Mouse (Mus musculus) heart, embryonic 14.5 days (tissue): ENCODE results near the gene Col8a1. TPM values are rescaled to one million over a fixed set of nuclear protein-coding genes. Genes with fewer than 3 reads are reported as not detected.

Experiments used
- ATAC-seq: fragments of 200-750 bp; cut with Nextera tagmentation; 2 replicates; pipeline ENCODE4 v1.8.0; 2017; ENCODE audit warnings: low read depth, moderate TSS enrichment; ENCODE audit not compliant: insufficient number of reproducible peaks, insufficient read depth, low FRiP score
- H3K27ac ChIP-seq, 2 experiments: fragments of 200-500 bp in 1 of 2; fragments of 300-500 bp in 1 of 2; sonication (generic) in 1 of 2; replicated peaks in 1 of 2; 2 replicates each; pipeline ENCODE4 v1.5.1; 2012 to 2014; ENCODE audit warnings: low read depth in 2 of 2, low read length in 2 of 2, control low read depth in 1 of 2, mild to moderate bottlenecking in 1 of 2, mixed read lengths in 1 of 2; ENCODE audit not compliant: control insufficient read depth in 1 of 2, insufficient read depth in 1 of 2
- H3K27me3 ChIP-seq: fragments of 300-500 bp; sonication (generic); 2 replicates; pipeline ENCODE4 v1.6.1; 2014; ENCODE audit warnings: mild to moderate bottlenecking, low read length, control low read depth; ENCODE audit not compliant: control insufficient read depth, insufficient read depth
- H3K36me3 ChIP-seq: fragments of 300-500 bp; sonication (generic); 2 replicates; pipeline ENCODE4 v1.6.1; 2014; ENCODE audit warnings: mild to moderate bottlenecking, control low read depth, low read length, mixed read lengths; ENCODE audit not compliant: control insufficient read depth, insufficient read depth
- H3K4me1 ChIP-seq, 2 experiments: fragments of 200-500 bp in 1 of 2; fragments of 300-500 bp in 1 of 2; sonication (generic) in 1 of 2; 2 replicates each; pipeline ENCODE4 v1.6.1; 2012 to 2014; ENCODE audit warnings: low read length in 2 of 2, control low read depth in 1 of 2, mixed read lengths in 1 of 2; ENCODE audit not compliant: control insufficient read depth in 2 of 2, insufficient read depth in 2 of 2
- H3K4me2 ChIP-seq: fragments of 300-500 bp; sonication (generic); 2 replicates; pipeline ENCODE4 v1.6.1; 2014; ENCODE audit warnings: mild to moderate bottlenecking, low read length
- H3K4me3 ChIP-seq, 2 experiments: fragments of 200-500 bp in 1 of 2; fragments of 300-500 bp in 1 of 2; sonication (generic) in 1 of 2; 2 replicates each; pipeline ENCODE4 v1.5.1; 2012 to 2014; ENCODE audit warnings: low read length in 2 of 2, mild to moderate bottlenecking in 2 of 2, control low read depth in 1 of 2, low read depth in 1 of 2, moderate library complexity in 1 of 2; ENCODE audit not compliant: control insufficient read depth in 1 of 2, insufficient read depth in 1 of 2
- H3K9ac ChIP-seq: fragments of 300-500 bp; sonication (generic); 2 replicates; pipeline ENCODE4 v1.6.1; 2014; ENCODE audit warnings: mild to moderate bottlenecking, low read length
- H3K9me3 ChIP-seq: fragments of 300-500 bp; sonication (generic); 2 replicates; pipeline ENCODE4 v1.6.1; 2016; ENCODE audit warnings: low read length, control low read depth; ENCODE audit not compliant: control insufficient read depth
- WGBS: fragments of 180-500 bp; shearing (Covaris S2); extraction: QIAGEN DNeasy Blood & Tissue Kit; methylation state at CpG from one replicate; pipeline ENCODE4 v1.1.7; 2014; 5-methylcytosine and 5-hydroxymethylcytosine counted together
- polyA plus RNA-seq: library from polyadenylated mRNA; unstranded; fragments of >200 nt; fragmentation: Nextera tagmentation; extraction: Ambion mirVana; gene quantifications from 2 replicates; pipeline ENCODE4 v1.2.1, GENCODE M21; 2014

Gene Col8a1
- polyA plus RNA-seq, 1 experiment from 2014 or later: 2.3 TPM

- Histone ChIP-seq H3K36me3 (no peaks in the 10 kb centered on the region), H3K9me3 (no peaks in the 10 kb centered on the region), H3K4me3 (no peak overlapping the region), H3K4me2 (no peak overlapping the region), H3K4me1 (peaks cover 0 to 2% of the 10 kb centered on the region in 2 experiments; a peak in 1 of 4 replicates), H3K27me3 (no peaks in the 10 kb centered on the region), H3K9ac (no peak overlapping the region), H3K27ac (no peak overlapping the region)
- WGBS: 63% methylated on average over 2 of the region's 2 CpGs
- no peak for ATAC-seq
Observed at GRCm38 (mm10) chr16:57672251-57672650, 82.3 kb downstream of the Col8a1 start.

- no peak overlapping the region for H3K9ac ChIP-seq
- 59% methylated on average over 2 of the region's 2 CpGs for WGBS
Observed at GRCm38 (mm10) chr16:57671637-57672036, 82.9 kb downstream of the Col8a1 start.

GRCm38 (mm10) chr16:57669348-57669747 lies 85.2 kb downstream of the Col8a1 start:
- no peaks in the 10 kb centered on the region for H3K36me3 ChIP-seq
- no peak for ATAC-seq
- H3K27ac ChIP-seq: no peak overlapping the region
- no peaks in the 10 kb centered on the region for H3K9me3 ChIP-seq
- no peak overlapping the region for H3K9ac ChIP-seq
- H3K4me3 ChIP-seq: no peak overlapping the region
- peaks cover 0 to 9% of the 10 kb centered on the region in 2 experiments; a peak in 2 of 4 replicates for H3K4me1 ChIP-seq
- no peak overlapping the region for H3K4me2 ChIP-seq
- WGBS: 16% methylated on average over 3 of the region's 3 CpGs
- no peaks in the 10 kb centered on the region for H3K27me3 ChIP-seq

More at GRCm38 (mm10) chr16:57671637-57672036, 82.9 kb downstream of the Col8a1 start:
- ATAC-seq: no peak
- peaks cover 0 to 2% of the 10 kb centered on the region in 2 experiments; a peak in 1 of 4 replicates for H3K4me1 ChIP-seq
- H3K36me3 ChIP-seq: no peaks in the 10 kb centered on the region
- no peaks in the 10 kb centered on the region for H3K9me3 ChIP-seq
- no peak overlapping the region for H3K4me3 ChIP-seq
- no peaks in the 10 kb centered on the region for H3K27me3 ChIP-seq
- no peak overlapping the region for H3K27ac ChIP-seq
- H3K4me2 ChIP-seq: no peak overlapping the region

GRCm38 (mm10) chr16:57662661-57663060 lies 91.9 kb downstream of the Col8a1 start:
- Histone ChIP-seq H3K27me3 (no peaks in the 10 kb centered on the region), H3K9me3 (no peaks in the 10 kb centered on the region), H3K4me3 (no peak overlapping the region), H3K27ac (no peak overlapping the region), H3K4me1 (peaks cover 0 to 7% of the 10 kb centered on the region in 2 experiments; a peak in 2 of 4 replicates), H3K4me2 (no peak overlapping the region), H3K9ac (no peak overlapping the region), H3K36me3 (no peaks in the 10 kb centered on the region)
- ATAC-seq: no peak
- WGBS: 40% methylated on average over 3 of the region's 3 CpGs

- Histone ChIP-seq H3K9me3 (no peaks in the 10 kb centered on the region), H3K36me3 (no peaks in the 10 kb centered on the region), H3K4me3 (no peak overlapping the region), H3K27me3 (no peaks in the 10 kb centered on the region), H3K27ac (no peak overlapping the region), H3K4me2 (no peak overlapping the region), H3K4me1 (0 out of 4 replicates have a peak, but pooled peaks cover 0 to 4% of the 10 kb centered on the region in 2 experiments), H3K9ac (no peak overlapping the region)
- 47% methylated on average over 2 of the region's 2 CpGs for WGBS
- no peak for ATAC-seq
Observed at GRCm38 (mm10) chr16:57649888-57650287, 104.6 kb downstream of the Col8a1 start.

- ATAC-seq: no peak
- H3K27ac ChIP-seq: no peak overlapping the region
- no peak overlapping the region for H3K4me2 ChIP-seq
- H3K9ac ChIP-seq: no peak overlapping the region
- H3K36me3 ChIP-seq: no peaks in the 10 kb centered on the region
- no peak overlapping the region for H3K4me3 ChIP-seq
- H3K9me3 ChIP-seq: no peaks in the 10 kb centered on the region
- H3K27me3 ChIP-seq: no peaks in the 10 kb centered on the region
- no peaks in the 10 kb centered on the region for H3K4me1 ChIP-seq
- WGBS: 67% methylated on average over 10 of the region's 10 CpGs
Observed at GRCm38 (mm10) chr16:57641346-57641885, 113.1 kb downstream of the Col8a1 start.

- 73% methylated on average over 5 of the region's 5 CpGs for WGBS
- H3K36me3 ChIP-seq: no peaks in the 10 kb centered on the region
- no peak overlapping the region for H3K9ac ChIP-seq
- H3K27ac ChIP-seq: no peak overlapping the region
- H3K4me3 ChIP-seq: no peak overlapping the region
- no peaks in the 10 kb centered on the region for H3K9me3 ChIP-seq
- peaks cover 0 to 6% of the 10 kb centered on the region in 2 experiments; a peak in 3 of 4 replicates for H3K4me1 ChIP-seq
- no peaks in the 10 kb centered on the region for H3K27me3 ChIP-seq
- H3K4me2 ChIP-seq: no peak overlapping the region
- ATAC-seq: no peak
Observed at GRCm38 (mm10) chr16:57634766-57635165, 119.8 kb downstream of the Col8a1 start.

GRCm38 (mm10) chr16:57634191-57634590 lies 120.3 kb downstream of the Col8a1 start:
- Histone ChIP-seq H3K27me3 (no peaks in the 10 kb centered on the region), H3K9ac (no peak overlapping the region), H3K27ac (no peak overlapping the region), H3K9me3 (no peaks in the 10 kb centered on the region), H3K4me1 (peaks cover 0 to 6% of the 10 kb centered on the region in 2 experiments; a peak in 3 of 4 replicates), H3K4me2 (no peak overlapping the region), H3K4me3 (no peak overlapping the region), H3K36me3 (no peaks in the 10 kb centered on the region)
- 11% methylated on average over 6 of the region's 6 CpGs for WGBS
- ATAC-seq: no peak
